Mouse (Mus musculus): ENCODE data around the gene Il1f5.

Il1f5 gene

GRCm38 (mm10) chr2:24276654-24277053 is at the start of gene Il1f5:
Gene Il1f5 (plus strand): TSS chr2:24276954.
- TF ChIP-seq GATA4 (IDR thresholded peaks at IDR 0.05; ENCODE audit: insufficient replicate concordance, low read length), result no peak

DNA sequence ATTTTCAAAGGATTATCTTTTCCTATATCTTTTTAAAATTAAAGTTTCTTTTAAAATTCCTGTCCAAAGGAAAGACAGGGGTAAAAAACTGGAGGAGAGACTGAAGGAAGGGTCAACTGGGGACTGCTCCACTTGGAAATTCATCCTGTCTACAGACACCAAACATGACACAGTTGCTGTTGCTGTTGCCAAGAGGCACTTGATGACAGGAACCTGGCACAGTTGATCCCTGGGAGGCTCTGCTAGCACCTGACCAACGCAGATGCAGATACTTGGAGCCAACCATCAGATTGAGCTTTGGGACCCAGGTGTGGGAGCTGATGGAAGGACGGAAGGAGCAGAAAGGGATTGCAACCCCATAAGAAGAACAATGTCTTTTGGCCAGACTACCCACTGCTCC is 49.6 kb upstream of the Il1f5 start:
- TF ChIP-seq GATA4 (IDR thresholded peaks at IDR 0.05; ENCODE audit: insufficient replicate concordance, low read length), result no peak

DNA sequence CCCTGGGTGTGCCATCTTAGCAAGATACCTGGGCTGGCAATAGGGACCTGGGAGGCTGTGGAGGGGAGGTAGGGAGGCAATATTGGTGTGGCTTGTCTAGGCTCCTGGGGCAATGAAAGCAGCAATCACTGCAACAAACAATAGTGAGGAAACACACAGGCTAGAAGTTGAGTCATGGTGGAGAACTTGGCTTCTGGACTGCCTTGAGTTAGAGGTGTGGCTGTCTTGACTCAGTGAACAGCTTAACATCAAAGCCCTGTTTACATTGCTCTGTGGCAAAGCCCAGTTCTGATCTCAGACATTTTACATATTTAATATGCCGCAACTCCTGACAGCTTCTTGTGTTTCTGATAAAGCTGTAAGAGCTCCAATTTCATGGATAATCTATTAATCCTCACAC is 9.3 kb upstream of the Il1f5 start:
- no peak for TF ChIP-seq GATA4 (IDR thresholded peaks at IDR 0.05; ENCODE audit: insufficient replicate concordance, low read length)

DNA sequence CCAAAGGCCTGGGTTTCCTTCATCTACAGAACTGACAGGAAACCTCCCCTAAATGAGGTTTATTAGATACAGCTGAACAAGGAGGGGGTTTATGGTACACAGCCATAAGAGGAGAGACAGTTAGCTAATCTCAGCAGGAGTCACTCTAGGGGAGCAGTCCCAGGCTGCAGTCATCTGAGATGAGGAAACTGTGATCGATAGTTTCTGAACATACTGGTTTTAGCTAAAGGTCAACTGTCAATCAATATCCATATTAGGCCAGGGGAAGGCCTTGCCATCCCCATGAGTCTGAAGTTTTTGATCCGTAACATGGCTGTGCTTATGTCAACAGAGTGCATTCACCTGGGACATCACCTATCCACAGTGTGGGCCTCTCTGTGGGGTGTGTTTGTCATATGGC is 3.1 kb upstream of the Il1f5 start:
- no peak for TF ChIP-seq GATA4 (IDR thresholded peaks at IDR 0.05; ENCODE audit: insufficient replicate concordance, low read length)

DNA sequence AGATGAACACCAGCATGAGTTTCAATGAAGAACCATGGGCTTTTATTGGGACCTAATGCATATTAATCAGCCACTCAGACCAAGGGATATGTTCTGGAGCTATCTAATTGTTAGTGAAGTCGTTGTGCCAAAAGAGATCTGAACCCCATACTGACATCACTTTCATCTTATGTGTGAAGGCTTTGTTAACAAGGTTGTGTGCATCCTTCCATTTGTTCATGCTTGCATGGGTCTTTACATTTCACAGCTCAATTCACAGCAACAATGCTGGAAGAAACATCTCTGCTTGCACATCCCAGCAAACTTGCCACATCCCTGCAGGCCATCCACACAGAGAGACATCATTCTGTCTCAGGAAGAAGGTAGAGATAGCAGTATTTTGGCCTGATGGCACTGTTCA is 1.6 kb upstream of the Il1f5 start:
- TF ChIP-seq GATA4 (IDR thresholded peaks at IDR 0.05; ENCODE audit: insufficient replicate concordance, low read length), result no peak

DNA sequence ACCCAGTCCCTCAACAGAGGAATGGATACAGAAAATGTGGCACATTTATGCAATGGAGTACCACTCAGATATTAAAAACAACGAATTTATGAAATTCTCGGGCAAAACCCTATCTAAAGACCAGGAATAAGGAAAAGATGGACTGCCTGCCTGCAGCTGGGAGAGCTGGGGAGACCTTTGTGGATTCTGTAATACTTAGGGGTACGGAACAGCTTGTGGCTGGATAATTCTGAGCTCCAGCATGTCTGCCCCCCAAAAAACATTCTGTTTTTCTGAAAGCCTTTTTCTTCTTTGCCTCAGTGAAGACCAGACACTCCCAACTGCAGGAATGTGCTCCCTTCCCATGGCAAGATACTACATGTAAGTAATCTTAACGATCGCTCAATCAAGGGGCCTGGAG is 14.1 kb downstream of the Il1f5 start, which contains the start of gene Il1f10:
TSS of gene Il1f10 (plus strand) at position 301 of the 400 bp plus-strand sequence.
- no peak for TF ChIP-seq GATA4 (IDR thresholded peaks at IDR 0.05; ENCODE audit: insufficient replicate concordance, low read length)

- TF ChIP-seq GATA4 (IDR thresholded peaks at IDR 0.05; ENCODE audit: insufficient replicate concordance, low read length), result no peak
Measured at GRCm38 (mm10) chr2:24294616-24295015, 17.9 kb downstream of the Il1f5 start.

- TF ChIP-seq GATA4 (IDR thresholded peaks at IDR 0.05; ENCODE audit: insufficient replicate concordance, low read length), result no peak
Measured at GRCm38 (mm10) chr2:24296837-24297236, 20.1 kb downstream of the Il1f5 start.

DNA sequence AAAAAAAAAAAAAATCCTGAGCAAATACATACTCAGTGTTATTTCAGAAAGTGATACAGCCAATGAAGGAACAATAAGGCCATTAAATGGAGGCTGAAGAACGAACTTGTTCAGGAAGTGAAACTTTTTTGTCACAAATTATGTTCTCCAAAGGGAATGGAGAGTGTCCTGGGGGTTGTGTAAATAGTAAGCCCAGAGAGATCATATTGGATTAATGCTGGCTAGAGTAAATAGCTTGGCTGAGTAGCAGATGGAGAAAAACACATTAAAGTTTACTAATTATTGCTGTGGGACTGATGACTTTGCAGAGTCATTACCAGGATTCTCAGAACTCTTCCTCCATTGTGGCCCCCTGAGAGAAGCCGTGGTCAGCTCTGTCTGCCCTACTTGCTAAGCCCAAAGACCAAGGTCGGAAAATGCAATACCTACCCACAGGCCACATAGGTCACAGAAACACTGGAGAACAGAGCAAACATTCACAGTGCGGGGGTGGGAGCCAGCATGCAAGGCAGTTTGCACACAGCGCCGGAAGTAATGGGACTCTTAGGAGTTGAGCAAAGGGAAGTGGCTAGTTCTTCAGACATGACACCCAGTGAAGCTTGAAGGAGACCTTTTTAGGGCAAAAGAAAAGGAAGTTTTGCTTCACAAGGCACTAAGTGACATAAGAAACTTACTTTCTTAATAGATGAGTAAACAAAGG is 34.7 kb downstream of the Il1f5 start:
- TF ChIP-seq GATA4 (IDR thresholded peaks at IDR 0.05; ENCODE audit: insufficient replicate concordance, low read length), result no peak

DNA sequence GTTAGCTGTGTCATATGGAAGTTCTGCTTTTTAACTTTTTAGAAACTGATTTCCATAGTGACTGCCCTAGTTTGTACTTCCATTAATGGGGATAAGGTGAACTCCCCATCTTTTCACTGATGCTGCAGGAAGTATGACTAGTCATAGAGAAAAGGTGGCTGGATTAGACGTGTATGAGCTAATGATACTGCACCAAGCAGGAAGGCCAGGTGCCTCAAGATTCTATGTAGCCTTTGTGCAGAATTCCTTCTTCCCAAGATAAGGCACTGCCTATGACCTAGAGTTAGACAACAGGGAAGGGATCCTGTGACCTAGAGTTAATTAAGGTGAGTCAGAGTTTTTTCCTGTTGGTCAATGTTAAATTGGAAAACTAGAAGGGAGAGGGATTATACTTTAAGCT is 40.2 kb downstream of the Il1f5 start:
- no peak for TF ChIP-seq GATA4 (IDR thresholded peaks at IDR 0.05; ENCODE audit: insufficient replicate concordance, low read length)

- TF ChIP-seq GATA4 (IDR thresholded peaks at IDR 0.05; ENCODE audit: insufficient replicate concordance, low read length), result no peak
Measured at GRCm38 (mm10) chr2:24317919-24318598, 41.3 kb downstream of the Il1f5 start.

Data from liver, adult (tissue).